Mouse (Mus musculus) layer of hippocampus, postnatal 14 days (tissue): Measurements from ENCODE around the gene Helt. TPM values are rescaled to one million over a fixed set of nuclear protein-coding genes. Genes with fewer than 3 reads are reported as not detected.

ENCODE experiments used
- DNase-seq, 2 experiments: peaks; one replicate each; pipeline ENCODE4 v3.0.0; 2021 to 2022; ENCODE audit warnings: low spot score in 2 of 2, mixed read lengths in 1 of 2
- long read RNA-seq, 2 experiments: library from polyadenylated mRNA; stranded (forward); transcript quantifications; one replicate each; pipeline ENCODE4 v2.0.0; 2021
- total RNA-seq, 2 experiments: library from RNA; stranded (reverse); gene quantifications; 2 replicates each; pipeline ENCODE4 v1.2.3; 2021

Helt gene
- not detected for total RNA-seq
- long read RNA-seq, experiment 1 = 0 reads
- long read RNA-seq, experiment 2 = 0 reads

GRCm38 (mm10) chr8:46294181-46294892 is at the start of gene Helt:
Helt (minus strand) TSS chr8:46294671.
- DNase-seq = no peak

- no peak for DNase-seq
These were observed 47.8 kb upstream of the Helt start for GRCm38 (mm10) chr8:46342272-46342671.

- DNase-seq = no peak
These were observed 46.2 kb upstream of the Helt start for GRCm38 (mm10) chr8:46340381-46341273.

- no peak for DNase-seq
These were observed 44.8 kb upstream of the Helt start for GRCm38 (mm10) chr8:46339317-46339716.

GRCm38 (mm10) chr8:46336351-46336750 is 41.9 kb upstream of the Helt start:
- no peak for DNase-seq

- no peak for DNase-seq
These were observed 38.1 kb upstream of the Helt start for GRCm38 (mm10) chr8:46332389-46333061.

- DNase-seq = no peak
These were observed 37.3 kb upstream of the Helt start for GRCm38 (mm10) chr8:46331801-46332200.

- peak; percentile 9 to 24 for DNase-seq
These were observed 34.9 kb upstream of the Helt start for GRCm38 (mm10) chr8:46329396-46329795.

- DNase-seq = no peak
These were observed 32.8 kb upstream of the Helt start for GRCm38 (mm10) chr8:46327284-46327683.

- DNase-seq = no peak
These were observed 32.2 kb upstream of the Helt start for GRCm38 (mm10) chr8:46326715-46327114.

- no peak for DNase-seq
These were observed 30.2 kb upstream of the Helt start for GRCm38 (mm10) chr8:46324676-46325075.

- no peak for DNase-seq
These were observed 29.3 kb upstream of the Helt start for GRCm38 (mm10) chr8:46323672-46324191.

GRCm38 (mm10) chr8:46322833-46323232 is 28.4 kb upstream of the Helt start:
- DNase-seq = no peak

- no peak for DNase-seq
These were observed 27.9 kb upstream of the Helt start for GRCm38 (mm10) chr8:46322421-46322820.

- DNase-seq = no peak
These were observed 24.3 kb upstream of the Helt start for GRCm38 (mm10) chr8:46318802-46319201.

GRCm38 (mm10) chr8:46317161-46317560 is 22.7 kb upstream of the Helt start:
- no peak for DNase-seq

GRCm38 (mm10) chr8:46313798-46314197 is 19.3 kb upstream of the Helt start:
- DNase-seq = no peak

GRCm38 (mm10) chr8:46311159-46311558 is 16.7 kb upstream of the Helt start:
- DNase-seq = peak; percentile 60 to 81

GRCm38 (mm10) chr8:46308189-46308588 is 13.7 kb upstream of the Helt start:
- DNase-seq = no peak

- DNase-seq = peak in 1 of 2 experiments; percentile 63
These were observed 11.4 kb upstream of the Helt start for GRCm38 (mm10) chr8:46305733-46306349.

GRCm38 (mm10) chr8:46302121-46302520 is 7.7 kb upstream of the Helt start:
- DNase-seq = no peak
